Comparison of ENCODE assay signal across 20 mouse cellular contexts in the genomic region with DNA sequence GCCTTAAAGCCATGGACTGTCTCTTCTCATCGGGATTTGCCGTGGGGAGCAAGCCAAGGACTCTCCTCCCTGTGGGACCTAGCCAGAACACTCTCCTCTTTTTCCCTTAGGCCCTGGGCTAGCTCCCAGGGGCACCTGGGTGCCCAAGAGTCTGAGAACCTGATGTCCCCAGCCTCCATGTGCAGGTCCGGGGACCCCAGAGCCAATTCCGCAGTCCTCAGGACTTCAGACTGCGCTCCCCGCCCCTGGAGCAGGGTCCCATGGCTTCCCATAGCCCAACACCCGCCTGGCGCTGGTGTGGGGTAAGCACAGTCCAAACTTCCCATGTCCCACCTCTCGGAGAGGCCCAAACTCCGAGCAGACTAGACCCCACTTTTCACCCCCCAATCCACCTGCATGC. TPM values are rescaled to one million over a fixed set of nuclear protein-coding genes. Genes with fewer than 3 reads are reported as not detected.
DNase-seq lines count a peak whose midpoint lies in the region; ATAC-seq and TF ChIP-seq lines count a peak whose summit lies in the region.
"Had no signal": no experiment of that assay in that cellular context is flagged by ENCODE, and none has a peak within 500 bp of the region (broad histone marks: within the 10 kb centered on the region; RNA-seq: fewer than 3 reads in every experiment).

No protein-coding gene starts in this region.

- peaks cover 14% of the 10 kb centered on the region for H3K4me1 ChIP-seq in hindbrain, embryonic 13.5 days (replicated peaks)

- H3K9me3 ChIP-seq in hindbrain, embryonic 13.5 days = no peaks in the 10 kb centered on the region
- H3K9me3 ChIP-seq: embryonic facial prominence, embryonic 13.5 days; forebrain, embryonic 12.5 days; hindbrain, embryonic 12.5 days had no signal

- no peak for TF ChIP-seq CTCF in layer of hippocampus, adult 2 months (conservative IDR thresholded peaks at IDR 0.05)

- no peaks in the 10 kb centered on the region for H3K36me3 ChIP-seq in hindbrain, embryonic 13.5 days
- H3K36me3 ChIP-seq: embryonic facial prominence, embryonic 13.5 days; forebrain, embryonic 12.5 days; hindbrain, embryonic 12.5 days had no signal

- H3K27ac ChIP-seq in layer of hippocampus, adult 2 months = no peak overlapping the region
- no peak overlapping the region for H3K27ac ChIP-seq in hindbrain, embryonic 13.5 days
- H3K27ac ChIP-seq: embryonic facial prominence, embryonic 13.5 days; forebrain, embryonic 12.5 days; heart, adult 2 months; hindbrain, embryonic 12.5 days; hindbrain, postnatal 0 days had no signal

- DNase-seq in cerebellum, adult 9-11 months = peak; percentile 1
- DNase-seq in cerebellum, adult 18-20 months = no peak
- peak; percentile 2 to 6 for DNase-seq in layer of hippocampus, postnatal 10 days (ENCODE audit: low spot score in 2 of 2)
- DNase-seq in layer of hippocampus, adult 2 months (ENCODE audit: low spot score in 2 of 2) = no peak
- DNase-seq in thymus, postnatal 4 days = peak; percentile 5
- no peak for DNase-seq in thymus, postnatal 36 days
- DNase-seq: adrenal gland, postnatal 10 days; cerebellum, adult 11 months; cerebellum, adult 9-10 months; cerebellum, postnatal 36 days; gastrocnemius, postnatal 10 days had no signal

- 83% methylated on average over 10 of the region's 10 CpGs for WGBS in hindbrain, embryonic 13.5 days

- ATAC-seq in hindbrain, embryonic 13.5 days (ENCODE audit: low FRiP score) = no peak
- ATAC-seq: forebrain, embryonic 16.5 days; hindbrain, postnatal 0 days; Patski had no signal

- peaks cover 24% of the 10 kb centered on the region for H3K27me3 ChIP-seq in hindbrain, embryonic 13.5 days
- H3K27me3 ChIP-seq: Patski had no signal

- no peak overlapping the region for H3K4me2 ChIP-seq in hindbrain, embryonic 13.5 days
- H3K4me2 ChIP-seq: embryonic facial prominence, embryonic 13.5 days; forebrain, embryonic 12.5 days; heart, embryonic 11.5 days; hindbrain, embryonic 12.5 days had no signal

- H3K4me3 ChIP-seq in layer of hippocampus, adult 2 months = no peak overlapping the region
- no peak overlapping the region for H3K4me3 ChIP-seq in hindbrain, embryonic 13.5 days
- H3K4me3 ChIP-seq: embryonic facial prominence, embryonic 13.5 days; forebrain, embryonic 12.5 days; heart, adult 2 months; hindbrain, embryonic 12.5 days had no signal

- no peak overlapping the region for H3K9ac ChIP-seq in hindbrain, embryonic 13.5 days
- H3K9ac ChIP-seq: embryonic facial prominence, embryonic 13.5 days; forebrain, embryonic 12.5 days; hindbrain, embryonic 12.5 days had no signal

RNA-seq across cellular contexts. Expression of gene Cdkn1a, which starts 5.5 kb away (rescaled TPM):
- total RNA-seq in layer of hippocampus, postnatal 10 days (2021) = 10 to 100 TPM; 23.6 to 29.4 TPM
- total RNA-seq in layer of hippocampus, adult 2 months (2021) = 10 to 100 TPM in 1 of 2 experiments, 1 to 10 TPM in 1; 8.2 to 14.5 TPM
- polyA plus RNA-seq in hindbrain, embryonic 13.5 days (2015; fragmentation: Nextera tagmentation; extraction: Ambion mirVana) = 56.5 and 56.9 TPM in 2 replicates

RNA-seq across cellular contexts. Expression of gene Rab44, which starts 28.7 kb away (rescaled TPM):
- total RNA-seq in layer of hippocampus, postnatal 10 days (2021) = under 1 TPM; 0.13 to 0.59 TPM
- total RNA-seq in layer of hippocampus, adult 2 months (2021) = under 1 TPM in 1 of 2 experiments, not detected in 1; 0.17 TPM
- 0.22 TPM in 1 of 2 replicates, not detected in the other for polyA plus RNA-seq in hindbrain, embryonic 13.5 days (2015; fragmentation: Nextera tagmentation; extraction: Ambion mirVana)
- polyA plus RNA-seq: forebrain, embryonic 16.5 days; heart, embryonic 11.5 days had no signal

RNA-seq across cellular contexts. Expression of gene Srsf3, which starts 52.8 kb away (rescaled TPM):
- 100 to 1,000 TPM; 179 to 207 TPM for total RNA-seq in layer of hippocampus, postnatal 10 days (2021)
- total RNA-seq in layer of hippocampus, adult 2 months (2021) = 100 to 1,000 TPM; 125 to 130 TPM
- 506 and 515 TPM in 2 replicates for polyA plus RNA-seq in hindbrain, embryonic 13.5 days (2015; fragmentation: Nextera tagmentation; extraction: Ambion mirVana)

Comparison
In these comparisons a context has a peak if more than half of its experiments do, and no peak if none do; other contexts are left out.
1. DNase-seq: peak in cerebellum, adult 9-11 months (single experiment), layer of hippocampus, postnatal 10 days (2 of 2) and thymus, postnatal 4 days (single experiment); none in cerebellum, adult 18-20 months (0 of 2), layer of hippocampus, adult 2 months (0 of 2) and thymus, postnatal 36 days (0 of 2).